Mouse (Mus musculus): ENCODE measurements around the gene AC170998.1. TPM values are rescaled to one million over a fixed set of nuclear protein-coding genes. Genes with fewer than 3 reads are reported as not detected.

The AC170998.1 gene
- polyA plus RNA-seq, 2 experiments, result 0.26 to 1.9 TPM

GRCm38 (mm10) chr17:28739244-28739643 is 13.4 kb downstream of the AC170998.1 start:
- ATAC-seq (ENCODE audit: low FRiP score, low read depth) (no peak), DNase-seq (ENCODE audit: low spot score) (no peak)
- no peaks in the 10 kb centered on the region for H3K27me3 ChIP-seq (ENCODE audit: control insufficient read depth, insufficient read depth, low read length)
- TF ChIP-seq POLR2A (IDR thresholded peaks at IDR 0.05; ENCODE audit: borderline replicate concordance, extremely low read depth, insufficient read depth, insufficient read length), result no peak
- H3K36me3 ChIP-seq (ENCODE audit: control insufficient read depth, insufficient read depth, low read length), result peaks cover 87% of the 10 kb centered on the region
- WGBS, result 92% methylated on average over 6 of the region's 6 CpGs
- no peak overlapping the region for H3K4me2 ChIP-seq (replicated peaks; ENCODE audit: low read depth, low read length, severe bottlenecking)
- no peaks in the 10 kb centered on the region for H3K9me3 ChIP-seq (ENCODE audit: control insufficient read depth, low read length)
- H3K27ac ChIP-seq (replicated peaks; ENCODE audit: low read depth, low read length), result no peak overlapping the region
- H3K9ac ChIP-seq (ENCODE audit: low read depth, low read length, severe bottlenecking), result no peak overlapping the region
- no peak overlapping the region for H3K4me3 ChIP-seq (replicated peaks; ENCODE audit: low read length)
- H3K4me1 ChIP-seq (ENCODE audit: control insufficient read depth, insufficient read depth, low read length), result no peaks in the 10 kb centered on the region

GRCm38 (mm10) chr17:28743145-28743866 is 17.4 kb downstream of the AC170998.1 start:
- no peaks in the 10 kb centered on the region for H3K9me3 ChIP-seq (ENCODE audit: control insufficient read depth, low read length)
- H3K4me1 ChIP-seq (ENCODE audit: control insufficient read depth, insufficient read depth, low read length), result no peaks in the 10 kb centered on the region
- ATAC-seq (ENCODE audit: low FRiP score, low read depth), result no peak
- no peak for DNase-seq (ENCODE audit: low spot score)
- TF ChIP-seq POLR2A (IDR thresholded peaks at IDR 0.05; ENCODE audit: borderline replicate concordance, extremely low read depth, insufficient read depth, insufficient read length), result no peak
- H3K4me3 ChIP-seq (replicated peaks; ENCODE audit: low read length), result no peak overlapping the region
- H3K36me3 ChIP-seq (ENCODE audit: control insufficient read depth, insufficient read depth, low read length), result peaks cover 96% of the 10 kb centered on the region
- no peak overlapping the region for H3K27ac ChIP-seq (replicated peaks; ENCODE audit: low read depth, low read length)
- no peaks in the 10 kb centered on the region for H3K27me3 ChIP-seq (ENCODE audit: control insufficient read depth, insufficient read depth, low read length)
- 92% methylated on average over 11 of the region's 11 CpGs for WGBS
- H3K9ac ChIP-seq (ENCODE audit: low read depth, low read length, severe bottlenecking), result no peak overlapping the region
- H3K4me2 ChIP-seq (replicated peaks; ENCODE audit: low read depth, low read length, severe bottlenecking), result no peak overlapping the region

GRCm38 (mm10) chr17:28743916-28744315 is 18.0 kb downstream of the AC170998.1 start:
- 87% methylated on average over 9 of the region's 9 CpGs for WGBS
- Histone ChIP-seq H3K9ac (ENCODE audit: low read depth, low read length, severe bottlenecking) (no peak overlapping the region), H3K27me3 (ENCODE audit: control insufficient read depth, insufficient read depth, low read length) (no peaks in the 10 kb centered on the region), H3K27ac (replicated peaks; ENCODE audit: low read depth, low read length) (no peak overlapping the region), H3K4me2 (replicated peaks; ENCODE audit: low read depth, low read length, severe bottlenecking) (no peak overlapping the region), H3K4me1 (ENCODE audit: control insufficient read depth, insufficient read depth, low read length) (no peaks in the 10 kb centered on the region), H3K36me3 (ENCODE audit: control insufficient read depth, insufficient read depth, low read length) (peaks cover 93% of the 10 kb centered on the region), H3K4me3 (replicated peaks; ENCODE audit: low read length) (no peak overlapping the region), H3K9me3 (ENCODE audit: control insufficient read depth, low read length) (no peaks in the 10 kb centered on the region)
- no peak for DNase-seq (ENCODE audit: low spot score)
- no peak for TF ChIP-seq POLR2A (IDR thresholded peaks at IDR 0.05; ENCODE audit: borderline replicate concordance, extremely low read depth, insufficient read depth, insufficient read length)
- no peak for ATAC-seq (ENCODE audit: low FRiP score, low read depth)

GRCm38 (mm10) chr17:28745773-28746172 is 19.9 kb downstream of the AC170998.1 start:
- no peak for ATAC-seq (ENCODE audit: low FRiP score, low read depth)
- no peak for DNase-seq (ENCODE audit: low spot score)
- WGBS, result 77% methylated on average over 6 of the region's 6 CpGs
- no peak for TF ChIP-seq POLR2A (IDR thresholded peaks at IDR 0.05; ENCODE audit: borderline replicate concordance, extremely low read depth, insufficient read depth, insufficient read length)
- H3K4me3 ChIP-seq (replicated peaks; ENCODE audit: low read length), result no peak overlapping the region
- no peak overlapping the region for H3K27ac ChIP-seq (replicated peaks; ENCODE audit: low read depth, low read length)
- no peak overlapping the region for H3K4me2 ChIP-seq (replicated peaks; ENCODE audit: low read depth, low read length, severe bottlenecking)
- peaks cover 76% of the 10 kb centered on the region for H3K36me3 ChIP-seq (ENCODE audit: control insufficient read depth, insufficient read depth, low read length)
- no peaks in the 10 kb centered on the region for H3K27me3 ChIP-seq (ENCODE audit: control insufficient read depth, insufficient read depth, low read length)
- H3K9me3 ChIP-seq (ENCODE audit: control insufficient read depth, low read length), result no peaks in the 10 kb centered on the region
- H3K4me1 ChIP-seq (ENCODE audit: control insufficient read depth, insufficient read depth, low read length), result no peaks in the 10 kb centered on the region
- H3K9ac ChIP-seq (ENCODE audit: low read depth, low read length, severe bottlenecking), result no peak overlapping the region

GRCm38 (mm10) chr17:28748001-28748400 is 22.1 kb downstream of the AC170998.1 start:
- TF ChIP-seq POLR2A (IDR thresholded peaks at IDR 0.05; ENCODE audit: borderline replicate concordance, extremely low read depth, insufficient read depth, insufficient read length), result no peak
- no peak overlapping the region for H3K27ac ChIP-seq (replicated peaks; ENCODE audit: low read depth, low read length)
- no peaks in the 10 kb centered on the region for H3K9me3 ChIP-seq (ENCODE audit: control insufficient read depth, low read length)
- H3K4me2 ChIP-seq (replicated peaks; ENCODE audit: low read depth, low read length, severe bottlenecking), result no peak overlapping the region
- H3K9ac ChIP-seq (ENCODE audit: low read depth, low read length, severe bottlenecking), result no peak overlapping the region
- H3K4me1 ChIP-seq (ENCODE audit: control insufficient read depth, insufficient read depth, low read length), result no peaks in the 10 kb centered on the region
- no peak for ATAC-seq (ENCODE audit: low FRiP score, low read depth)
- peaks cover 56% of the 10 kb centered on the region for H3K36me3 ChIP-seq (ENCODE audit: control insufficient read depth, insufficient read depth, low read length)
- H3K4me3 ChIP-seq (replicated peaks; ENCODE audit: low read length), result no peak overlapping the region
- no peak for DNase-seq (ENCODE audit: low spot score)
- WGBS, result 96% methylated on average over 4 of the region's 4 CpGs
- H3K27me3 ChIP-seq (ENCODE audit: control insufficient read depth, insufficient read depth, low read length), result no peaks in the 10 kb centered on the region
